Mouse (Mus musculus) lung, postnatal 0 days (tissue): ENCODE measurements around the gene Foxd1. TPM values are rescaled to one million over a fixed set of nuclear protein-coding genes. Genes with fewer than 3 reads are reported as not detected.

Source experiments
- ATAC-seq: fragments of 200-750 bp; cut with Nextera tagmentation; 2 replicates; pipeline ENCODE4 v1.8.0; 2017; ENCODE audit warnings: moderate library complexity
- DNase-seq: peaks from one replicate; pipeline ENCODE4 v3.0.0-alpha.2; 2016; ENCODE audit warnings: low spot score
- H3K27ac ChIP-seq: fragments of 300-500 bp; sonication (generic); 2 replicates; pipeline ENCODE4 v1.5.1; 2014; ENCODE audit warnings: antibody characterized with exemption, mild to moderate bottlenecking, low read length, mixed read lengths
- H3K27me3 ChIP-seq: fragments of 300-500 bp; sonication (generic); replicated peaks from 2 replicates; pipeline ENCODE4 v1.6.1; 2014; ENCODE audit warnings: low read length, mixed read lengths; ENCODE audit not compliant: insufficient read depth
- H3K36me3 ChIP-seq: fragments of 300-500 bp; sonication (generic); 2 replicates; pipeline ENCODE4 v1.6.1; 2014; ENCODE audit warnings: low read length, mixed read lengths; ENCODE audit not compliant: insufficient read depth
- H3K4me1 ChIP-seq: fragments of 300-500 bp; sonication (generic); 2 replicates; pipeline ENCODE4 v1.6.1; 2014; ENCODE audit warnings: antibody characterized with exemption, low read depth, low read length, mixed read lengths; ENCODE audit not compliant: insufficient read depth
- H3K4me2 ChIP-seq: fragments of 300-500 bp; sonication (generic); replicated peaks from 2 replicates; pipeline ENCODE4 v1.6.1; 2014; ENCODE audit warnings: low read depth, mild to moderate bottlenecking, low read length, moderate library complexity, mixed read lengths
- H3K4me3 ChIP-seq: fragments of 300-500 bp; sonication (generic); 2 replicates; pipeline ENCODE4 v1.5.1; 2014; ENCODE audit warnings: low read depth, low read length
- H3K9ac ChIP-seq: fragments of 300-500 bp; sonication (generic); replicated peaks from 2 replicates; pipeline ENCODE4 v1.6.1; 2014; ENCODE audit warnings: low read depth, mild to moderate bottlenecking
- H3K9me3 ChIP-seq: fragments of 300-500 bp; sonication (generic); 2 replicates; pipeline ENCODE4 v1.6.1; 2016; ENCODE audit warnings: low read length, mixed read lengths
- CTCF ChIP-seq: IDR thresholded peaks from 2 replicates; pipeline ENCODE4 v1.5.1; 2016; ENCODE audit warnings: antibody characterized with exemption, mild to moderate bottlenecking
- EP300 ChIP-seq: IDR thresholded peaks from 2 replicates; pipeline ENCODE4 v1.6.1; 2016; ENCODE audit warnings: antibody characterized with exemption, mild to moderate bottlenecking, control low read depth
- WGBS: fragments of 180-500 bp; shearing (Covaris S2); extraction: QIAGEN DNeasy Blood & Tissue Kit; methylation state at CpG from one replicate; pipeline ENCODE4 v1.1.7; 2014; 5-methylcytosine and 5-hydroxymethylcytosine counted together
- polyA plus RNA-seq: library from polyadenylated mRNA; unstranded; fragments of >200 nt; fragmentation: Nextera tagmentation; extraction: Ambion mirVana; gene quantifications from 2 replicates; pipeline ENCODE4 v1.2.1, GENCODE M21; 2015

The Foxd1 gene
- polyA plus RNA-seq, 1 experiment from 2014 or later: 0.05 TPM

GRCm38 (mm10) chr13:98374979-98375378 is 20.9 kb downstream of the Foxd1 start:
- Histone ChIP-seq H3K4me3 (no peak overlapping the region), H3K27me3 (0 out of 2 replicates have a peak, but pooled peaks cover 1% of the 10 kb centered on the region), H3K27ac (no peak overlapping the region), H3K9me3 (no peaks in the 10 kb centered on the region), H3K9ac (no peak overlapping the region), H3K36me3 (no peaks in the 10 kb centered on the region), H3K4me2 (no peak overlapping the region), H3K4me1 (no peaks in the 10 kb centered on the region)
- ATAC-seq (no peak), DNase-seq (no peak)
- TF ChIP-seq EP300: no peak
- TF ChIP-seq CTCF: no peak
- WGBS: 32% methylated on average over 3 of the region's 3 CpGs

- H3K4me3 ChIP-seq: no peak overlapping the region
- H3K36me3 ChIP-seq: no peaks in the 10 kb centered on the region
- ATAC-seq (no peak), DNase-seq (no peak)
- no peak overlapping the region for H3K27ac ChIP-seq
- no peaks in the 10 kb centered on the region for H3K9me3 ChIP-seq
- H3K4me1 ChIP-seq: no peaks in the 10 kb centered on the region
- no peaks in the 10 kb centered on the region for H3K27me3 ChIP-seq
- H3K9ac ChIP-seq: no peak overlapping the region
- WGBS: 73% methylated on average over 3 of the region's 3 CpGs
- TF ChIP-seq CTCF (no peak), EP300 (no peak)
- no peak overlapping the region for H3K4me2 ChIP-seq
These were observed 23.7 kb downstream of the Foxd1 start for GRCm38 (mm10) chr13:98377746-98378145.

- no peak for TF ChIP-seq EP300
- TF ChIP-seq CTCF: no peak
These were observed 28.7 kb downstream of the Foxd1 start for GRCm38 (mm10) chr13:98382751-98383150.

GRCm38 (mm10) chr13:98383911-98384498 is 30.0 kb downstream of the Foxd1 start:
- Histone ChIP-seq H3K36me3 (no peaks in the 10 kb centered on the region), H3K9me3 (no peaks in the 10 kb centered on the region), H3K9ac (no peak overlapping the region), H3K4me3 (no peak overlapping the region), H3K4me2 (no peak overlapping the region), H3K27me3 (peaks cover 7% of the 10 kb centered on the region; the same call in 1 of the 2 replicates), H3K4me1 (no peaks in the 10 kb centered on the region), H3K27ac (no peak overlapping the region)
- ATAC-seq (no peak), DNase-seq (peak; percentile 49)
- no peak for TF ChIP-seq EP300
- no peak for TF ChIP-seq CTCF
- 31% methylated on average over 16 of the region's 16 CpGs for WGBS

More at GRCm38 (mm10) chr13:98382751-98383150, 28.7 kb downstream of the Foxd1 start:
- H3K4me1 ChIP-seq: no peaks in the 10 kb centered on the region
- H3K27me3 ChIP-seq: peaks cover 7% of the 10 kb centered on the region; the same call in 1 of the 2 replicates
- H3K4me2 ChIP-seq: no peak overlapping the region
- 67% methylated on average over 4 of the region's 4 CpGs for WGBS
- no peaks in the 10 kb centered on the region for H3K9me3 ChIP-seq
- DNase-seq (no peak), ATAC-seq (no peak)
- H3K9ac ChIP-seq: no peak overlapping the region
- H3K36me3 ChIP-seq: no peaks in the 10 kb centered on the region
- no peak overlapping the region for H3K4me3 ChIP-seq
- H3K27ac ChIP-seq: no peak overlapping the region

GRCm38 (mm10) chr13:98385877-98386276 is 31.8 kb downstream of the Foxd1 start:
- no peaks in the 10 kb centered on the region for H3K4me1 ChIP-seq
- no peak overlapping the region for H3K4me3 ChIP-seq
- no peak overlapping the region for H3K4me2 ChIP-seq
- DNase-seq (no peak), ATAC-seq (no peak)
- TF ChIP-seq EP300 (no peak), CTCF (no peak)
- 69% methylated on average over 2 of the region's 2 CpGs for WGBS
- no peaks in the 10 kb centered on the region for H3K9me3 ChIP-seq
- no peak overlapping the region for H3K9ac ChIP-seq
- no peaks in the 10 kb centered on the region for H3K36me3 ChIP-seq
- peaks cover 16% of the 10 kb centered on the region; the same call in 1 of the 2 replicates for H3K27me3 ChIP-seq
- no peak overlapping the region for H3K27ac ChIP-seq

GRCm38 (mm10) chr13:98389092-98389491 is 35.0 kb downstream of the Foxd1 start:
- peaks cover 37% of the 10 kb centered on the region for H3K27me3 ChIP-seq
- no peaks in the 10 kb centered on the region for H3K4me1 ChIP-seq
- ATAC-seq: no peak
- 46% methylated on average over 1 of the region's 1 CpGs for WGBS
- no peak overlapping the region for H3K27ac ChIP-seq
- no peaks in the 10 kb centered on the region for H3K9me3 ChIP-seq
- DNase-seq: no peak
- no peak overlapping the region for H3K4me3 ChIP-seq
- no peak overlapping the region for H3K4me2 ChIP-seq
- TF ChIP-seq CTCF: no peak
- TF ChIP-seq EP300: no peak
- no peak overlapping the region for H3K9ac ChIP-seq
- no peaks in the 10 kb centered on the region for H3K36me3 ChIP-seq

GRCm38 (mm10) chr13:98390363-98390762 is 36.3 kb downstream of the Foxd1 start:
- TF ChIP-seq EP300: no peak
- no peak for TF ChIP-seq CTCF
- WGBS: 15% methylated on average over 6 of the region's 6 CpGs
- DNase-seq (peak; percentile 18), ATAC-seq (no peak)
- H3K36me3 ChIP-seq: no peaks in the 10 kb centered on the region
- no peak overlapping the region for H3K4me2 ChIP-seq
- no peaks in the 10 kb centered on the region for H3K9me3 ChIP-seq
- H3K4me1 ChIP-seq: no peaks in the 10 kb centered on the region
- H3K4me3 ChIP-seq: no peak overlapping the region
- H3K27ac ChIP-seq: no peak overlapping the region
- peaks cover 37% of the 10 kb centered on the region for H3K27me3 ChIP-seq
- H3K9ac ChIP-seq: no peak overlapping the region
